Mouse (Mus musculus) lung, adult 2 months (tissue): ENCODE measurements around the gene Mtf2. TPM values are rescaled to one million over a fixed set of nuclear protein-coding genes. Genes with fewer than 3 reads are reported as not detected.
"Not testable (repeated sequence)": the region's sequence is repeated elsewhere in the genome, so short reads cannot be mapped to it uniquely, and the experiment has no call there.

Experiments
- DNase-seq: peaks from one replicate; pipeline ENCODE4 v3.0.0; 2022
- H3K4me1 ChIP-seq: fragments of 200-500 bp; 2 replicates; pipeline ENCODE4 v1.6.1; 2011; ENCODE audit warnings: low read length; ENCODE audit not compliant: control insufficient read depth, insufficient read depth
- H3K4me3 ChIP-seq: fragments of 200-500 bp; replicated peaks from 2 replicates; pipeline ENCODE3; 2011; ENCODE audit warnings: low read depth, mild to moderate bottlenecking, control low read depth, low read length; ENCODE audit errors: extremely low read depth
- CTCF ChIP-seq: fragments of 200-500 bp; IDR thresholded peaks from 2 replicates; pipeline ENCODE4 v1.5.1; 2011; ENCODE audit warnings: mild to moderate bottlenecking, low read length, control low read depth; ENCODE audit not compliant: insufficient read depth
- POLR2A ChIP-seq: fragments of 200-500 bp; IDR thresholded peaks from 2 replicates; pipeline ENCODE4 v1.6.1; 2011; ENCODE audit warnings: low read depth, mild to moderate bottlenecking, control low read depth, low read length, borderline replicate concordance; ENCODE audit errors: extremely low read depth
- WGBS: fragments of 180-500 bp; shearing (Covaris S2); methylation state at CpG from one replicate; pipeline ENCODE4 v1.1.7; 2018; 5-methylcytosine and 5-hydroxymethylcytosine counted together
- polyA plus RNA-seq: library from polyadenylated mRNA; depleted of rRNA; stranded (reverse); fragments of >200 nt; gene quantifications from 2 replicates; pipeline ENCODE4 v1.2.3, GENCODE M21; 2012

Gene Mtf2
- polyA plus RNA-seq, 1 experiment, result 11.3 TPM

- TF ChIP-seq POLR2A, result no peak
- no peak for TF ChIP-seq CTCF
- WGBS, result 34% methylated on average over 2 of the region's 2 CpGs
- no peak for DNase-seq
- no peak overlapping the region for H3K4me3 ChIP-seq
- H3K4me1 ChIP-seq, result no peaks in the 10 kb centered on the region
Measured at GRCm38 (mm10) chr5:108035523-108035922, 30.0 kb upstream of the Mtf2 start.

GRCm38 (mm10) chr5:108042061-108042460, 23.4 kb upstream of the Mtf2 start:
- H3K4me3 ChIP-seq, result no peak overlapping the region
- no peak for DNase-seq
- no peak for TF ChIP-seq CTCF
- TF ChIP-seq POLR2A, result no peak
- 86% methylated on average over 5 of the region's 5 CpGs for WGBS
- H3K4me1 ChIP-seq, result no peaks in the 10 kb centered on the region

- no peaks in the 10 kb centered on the region for H3K4me1 ChIP-seq
Measured at GRCm38 (mm10) chr5:108043908-108044307, 21.6 kb upstream of the Mtf2 start.

GRCm38 (mm10) chr5:108049711-108050268, 15.7 kb upstream of the Mtf2 start:
- Histone ChIP-seq H3K4me3 (no peak overlapping the region), H3K4me1 (no peaks in the 10 kb centered on the region)
- no peak for TF ChIP-seq CTCF
- no peak for TF ChIP-seq POLR2A
- 10% methylated on average over 3 of the region's 3 CpGs for WGBS
- no peak for DNase-seq

More at GRCm38 (mm10) chr5:108043908-108044307, 21.6 kb upstream of the Mtf2 start:
- no peak overlapping the region for H3K4me3 ChIP-seq
- 36% methylated on average over 1 of the region's 1 CpGs for WGBS
- no peak for DNase-seq
- TF ChIP-seq POLR2A (no peak), CTCF (no peak)

GRCm38 (mm10) chr5:108051026-108051425, 14.4 kb upstream of the Mtf2 start:
- no peaks in the 10 kb centered on the region for H3K4me1 ChIP-seq
- no peak for DNase-seq
- 71% methylated on average over 2 of the region's 2 CpGs for WGBS
- TF ChIP-seq POLR2A (no peak), CTCF (no peak)
- H3K4me3 ChIP-seq, result no peak overlapping the region

GRCm38 (mm10) chr5:108051727-108052126, 13.7 kb upstream of the Mtf2 start:
- WGBS, result 89% methylated on average over 9 of the region's 9 CpGs
- not testable (repeated sequence) for H3K4me1 ChIP-seq, H3K4me3 ChIP-seq, DNase-seq

GRCm38 (mm10) chr5:108052200-108052599, 13.3 kb upstream of the Mtf2 start:
- no peak for DNase-seq
- Histone ChIP-seq H3K4me3 (no peak overlapping the region), H3K4me1 (no peaks in the 10 kb centered on the region)
- TF ChIP-seq CTCF, result no peak
- no peak for TF ChIP-seq POLR2A
- WGBS, result 73% methylated on average over 1 of the region's 1 CpGs

GRCm38 (mm10) chr5:108053566-108053965, 11.9 kb upstream of the Mtf2 start:
- WGBS, result 85% methylated on average over 6 of the region's 6 CpGs
- H3K4me3 ChIP-seq, result no peak overlapping the region
- TF ChIP-seq POLR2A (no peak), CTCF (no peak)

GRCm38 (mm10) chr5:108060413-108060812, 5.1 kb upstream of the Mtf2 start:
- TF ChIP-seq POLR2A (no peak), CTCF (no peak)
- Histone ChIP-seq H3K4me3 (no peak overlapping the region), H3K4me1 (no peaks in the 10 kb centered on the region)
- WGBS, result 94% methylated on average over 9 of the region's 9 CpGs
- no peak for DNase-seq

More at GRCm38 (mm10) chr5:108053566-108053965, 11.9 kb upstream of the Mtf2 start:
- DNase-seq, result no peak
- H3K4me1 ChIP-seq, result no peaks in the 10 kb centered on the region

GRCm38 (mm10) chr5:108072301-108072700, 6.8 kb downstream of the Mtf2 start:
- no peak overlapping the region for H3K4me3 ChIP-seq
- WGBS, result 95% methylated on average over 1 of the region's 1 CpGs
- TF ChIP-seq POLR2A (no peak), CTCF (no peak)

GRCm38 (mm10) chr5:108076241-108076640, 10.8 kb downstream of the Mtf2 start:
- no peak for DNase-seq
- H3K4me3 ChIP-seq, result no peak overlapping the region
- no peaks in the 10 kb centered on the region; the same call in 1 of the 2 replicates for H3K4me1 ChIP-seq
- TF ChIP-seq POLR2A (no peak), CTCF (no peak)

More at GRCm38 (mm10) chr5:108072301-108072700, 6.8 kb downstream of the Mtf2 start:
- DNase-seq, result no peak
- H3K4me1 ChIP-seq, result no peaks in the 10 kb centered on the region; the same call in 1 of the 2 replicates
